Mouse (Mus musculus) C2C12 (cell line): ENCODE data around the gene Creb3l1.

ENCODE experiments used
- CTCF ChIP-seq: IDR thresholded peaks from one replicate; pipeline ENCODE4 v1.5.1; 2011; ENCODE audit not compliant: control insufficient read depth, insufficient read depth, insufficient read length
- FOSL1 ChIP-seq: IDR thresholded peaks from one replicate; pipeline ENCODE4 v1.8.0; 2011; ENCODE audit warnings: mild to moderate bottlenecking, low read length; ENCODE audit not compliant: poor library complexity, insufficient read depth, severe bottlenecking
- MAX ChIP-seq: IDR thresholded peaks from one replicate; pipeline ENCODE4 v1.6.1; 2011; ENCODE audit warnings: mild to moderate bottlenecking, control low read depth
- MYOD1 ChIP-seq: IDR thresholded peaks from one replicate; pipeline ENCODE4 v1.6.1; 2011; ENCODE audit warnings: low read depth; ENCODE audit not compliant: control insufficient read depth, insufficient read length
- MYOG ChIP-seq: IDR thresholded peaks from one replicate; pipeline ENCODE4 v1.6.1; 2011; ENCODE audit not compliant: control insufficient read depth, insufficient read length; ENCODE audit errors: extremely low read depth
- USF1 ChIP-seq: IDR thresholded peaks from one replicate; pipeline ENCODE4 v1.6.1; 2011; ENCODE audit warnings: low read depth, mild to moderate bottlenecking, control low read depth, moderate library complexity

GRCm38 (mm10) chr2:92071143-92071542 is 46.8 kb upstream of the Creb3l1 start:
- TF ChIP-seq CTCF, result no peak
- no peak for TF ChIP-seq MAX
- TF ChIP-seq FOSL1, result no peak
- TF ChIP-seq MYOG, result no peak
- TF ChIP-seq USF1, result no peak
- TF ChIP-seq MYOD1, result no peak
